Mouse (Mus musculus): ENCODE measurements at regions not wholly inside any gene's neighbourhood (a gene's known extent, or its start where the extent isn't known, plus 50 kb on each side); places are given as distances from the start of the nearest gene placed in this dataset.

GRCm38 (mm10) chr4:81573771-81574170 lies 131.2 kb upstream of the Mpdz start:
- Histone ChIP-seq H3K9ac (ENCODE audit: control insufficient read depth, low read depth, low read length, poor library complexity, severe bottlenecking) (no peak overlapping the region), H3K27me3 (ENCODE audit: control insufficient read depth in 1 of 2, insufficient read depth in 2 of 2, low read length in 2 of 2) (no peaks in the 10 kb centered on the region), H3K36me3 (ENCODE audit: control insufficient read depth in 1 of 2, insufficient read depth in 2 of 2, low read length in 2 of 2) (no peaks in the 10 kb centered on the region), H3K4me3 (ENCODE audit: control insufficient read depth in 1 of 2, insufficient read depth in 1 of 2, low read depth in 2 of 2, low read length in 2 of 2) (no peak overlapping the region), H3K27ac (ENCODE audit: control insufficient read depth, low read depth, low read length) (no peak overlapping the region), H3K79me2 (ENCODE audit: control insufficient read depth, insufficient read depth, low read length, poor library complexity) (no peaks in the 10 kb centered on the region), H3K4me1 (ENCODE audit: control insufficient read depth in 1 of 2, insufficient read depth in 2 of 2, low read length in 2 of 2) (no peaks in the 10 kb centered on the region), H3K9me3 (replicated peaks; ENCODE audit: insufficient read depth, low read length) (no peaks in the 10 kb centered on the region)
- DNase-seq (ENCODE audit: low read depth, low spot score) = no peak
- TF ChIP-seq USF2 (IDR thresholded peaks at IDR 0.05; ENCODE audit: borderline replicate concordance in 1 of 2, insufficient read depth in 1 of 2, low read depth in 1 of 2, low read length in 2 of 2) (no peak), ZMIZ1 (IDR thresholded peaks at IDR 0.05; ENCODE audit: low read depth, low read length) (no peak), CHD1 (IDR thresholded peaks at IDR 0.05; ENCODE audit: low read depth, low read length) (no peak), RCOR1 (IDR thresholded peaks at IDR 0.05; ENCODE audit: low read depth, low read length) (no peak), JUND (IDR thresholded peaks at IDR 0.05; ENCODE audit: low read depth, low read length) (no peak), ZNF384 (IDR thresholded peaks at IDR 0.05; ENCODE audit: low read depth, low read length) (no peak), ELF1 (IDR thresholded peaks at IDR 0.05; ENCODE audit: low read depth, low read length) (no peak), MXI1 (IDR thresholded peaks at IDR 0.05; ENCODE audit: low read depth, low read length) (no peak)

- Histone ChIP-seq H3K4me1 (ENCODE audit: control insufficient read depth in 1 of 2, insufficient read depth in 2 of 2, low read length in 2 of 2) (no peaks in the 10 kb centered on the region), H3K36me3 (ENCODE audit: control insufficient read depth in 1 of 2, insufficient read depth in 2 of 2, low read length in 2 of 2) (no peaks in the 10 kb centered on the region), H3K4me3 (ENCODE audit: control insufficient read depth in 1 of 2, insufficient read depth in 1 of 2, low read depth in 2 of 2, low read length in 2 of 2) (no peak overlapping the region), H3K9ac (ENCODE audit: control insufficient read depth, low read depth, low read length, poor library complexity, severe bottlenecking) (no peak overlapping the region), H3K27ac (ENCODE audit: control insufficient read depth, low read depth, low read length) (no peak overlapping the region), H3K27me3 (ENCODE audit: control insufficient read depth in 1 of 2, insufficient read depth in 2 of 2, low read length in 2 of 2) (no peaks in the 10 kb centered on the region), H3K79me2 (ENCODE audit: control insufficient read depth, insufficient read depth, low read length, poor library complexity) (no peaks in the 10 kb centered on the region), H3K9me3 (replicated peaks; ENCODE audit: insufficient read depth, low read length) (no peaks in the 10 kb centered on the region)
- DNase-seq (ENCODE audit: low read depth, low spot score) = no peak
- TF ChIP-seq EP300 (IDR thresholded peaks at IDR 0.05; ENCODE audit: low read depth in 1 of 2, low read length in 2 of 2) (no peak), TCF12 (IDR thresholded peaks at IDR 0.05; ENCODE audit: low read depth, low read length) (no peak), POLR2A (IDR thresholded peaks at IDR 0.05; ENCODE audit: control insufficient read depth in 1 of 2, insufficient read depth in 1 of 2, low read depth in 1 of 2, low read length in 2 of 2, poor library complexity in 1 of 2) (no peak), ZKSCAN1 (IDR thresholded peaks at IDR 0.05; ENCODE audit: low read depth, low read length) (no peak), SMC3 (IDR thresholded peaks at IDR 0.05; ENCODE audit: low read depth, low read length) (no peak), RAD21 (IDR thresholded peaks at IDR 0.05; ENCODE audit: low read depth, low read length) (no peak), KAT2A (conservative IDR thresholded peaks at IDR 0.05; ENCODE audit: low read depth, low read length) (no peak), POLR2AphosphoS2 (IDR thresholded peaks at IDR 0.05; ENCODE audit: low read length) (no peak), UBTF (IDR thresholded peaks at IDR 0.05; ENCODE audit: borderline replicate concordance, insufficient read depth, low read depth, low read length) (no peak), ZC3H11A (IDR thresholded peaks at IDR 0.05; ENCODE audit: low read depth, low read length) (no peak), TBP (IDR thresholded peaks at IDR 0.05; ENCODE audit: low read depth, low read length) (no peak), MAZ (IDR thresholded peaks at IDR 0.05; ENCODE audit: low read depth, low read length) (no peak), RCOR1 (IDR thresholded peaks at IDR 0.05; ENCODE audit: low read depth, low read length) (no peak), BHLHE40 (IDR thresholded peaks at IDR 0.05; ENCODE audit: borderline replicate concordance, low read depth, low read length) (no peak), TAL1 (IDR thresholded peaks at IDR 0.05; ENCODE audit: low read length) (no peak), MYB (IDR thresholded peaks at IDR 0.05; ENCODE audit: low read depth, low read length) (no peak), MYC (IDR thresholded peaks at IDR 0.05; ENCODE audit: low read depth, low read length) (no peak)
These were observed 128.1 kb upstream of the Mpdz start for GRCm38 (mm10) chr4:81570736-81571135.

Measured in MEL (cell line).